Mouse (Mus musculus) WW6 (cell line): Measurements from ENCODE around the gene Abhd12.
A peak's percentile ranks its signal among the peaks of the same experiment; 100 is the strongest.
"Not testable (repeated sequence)": the region's sequence is repeated elsewhere in the genome, so short reads cannot be mapped to it uniquely, and the experiment has no call there.

ENCODE experiments used
- DNase-seq: peaks from one replicate; pipeline ENCODE4 v3.0.0-alpha.2; 2013; ENCODE audit warnings: low read depth, low spot score

Abhd12 gene

DNA sequence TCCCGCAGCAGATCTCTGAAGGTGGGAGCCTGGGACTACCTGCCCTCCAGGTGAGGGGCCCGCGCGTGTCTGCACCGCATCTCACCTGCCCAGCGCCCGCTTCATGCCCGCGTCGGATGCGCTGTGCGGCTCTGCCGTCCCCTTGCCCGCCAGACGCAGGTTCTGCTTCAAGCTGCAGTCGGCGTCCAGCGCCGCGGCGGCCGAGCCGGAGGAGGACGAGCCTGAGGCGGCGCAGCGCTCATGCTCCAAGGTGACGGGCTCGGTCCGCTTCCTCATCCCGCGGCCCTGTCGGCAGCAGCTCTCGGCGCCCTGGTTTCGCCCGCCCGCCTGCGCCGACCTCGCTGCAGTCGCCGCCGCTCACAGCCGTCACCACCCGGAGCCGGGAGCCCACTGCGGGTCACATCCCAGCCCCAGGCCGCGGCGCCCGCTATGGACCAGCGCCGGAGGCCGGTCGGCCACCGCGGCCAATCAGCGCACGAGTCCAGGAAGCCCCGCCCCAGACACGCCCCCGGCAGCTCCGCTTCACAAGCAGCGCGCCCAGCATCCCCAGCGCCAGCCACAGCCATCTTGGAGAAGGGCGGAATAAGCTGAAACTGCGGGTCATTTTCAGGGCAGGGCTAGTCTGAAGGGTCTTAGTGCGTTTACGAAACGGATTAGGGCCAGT, at the start of gene Abhd12:
TSS of gene Abhd12 (minus strand) at position 470 of the 664 bp plus-strand sequence.
- peak; percentile 89 for DNase-seq

DNA sequence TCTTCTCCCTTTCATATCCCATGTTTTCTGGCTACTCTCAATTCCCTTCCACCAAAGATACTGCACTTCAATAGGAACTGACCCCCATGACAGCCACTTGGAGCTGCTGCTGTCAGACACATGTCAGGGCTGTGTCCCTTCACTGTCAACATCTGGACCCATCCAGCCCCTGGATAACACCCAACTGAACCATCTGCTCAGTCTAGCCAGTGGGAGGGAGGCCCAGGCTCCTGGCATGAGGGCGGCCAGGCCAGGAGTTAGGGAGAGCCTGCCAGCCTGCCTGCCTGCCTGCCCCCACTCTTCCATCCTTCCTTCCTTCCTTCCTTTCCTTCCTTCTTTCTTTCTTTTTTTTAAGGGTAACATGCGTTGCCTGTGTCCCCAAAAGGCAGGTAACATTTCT, 46.7 kb upstream of the Abhd12 start:
- DNase-seq, result no peak

DNA sequence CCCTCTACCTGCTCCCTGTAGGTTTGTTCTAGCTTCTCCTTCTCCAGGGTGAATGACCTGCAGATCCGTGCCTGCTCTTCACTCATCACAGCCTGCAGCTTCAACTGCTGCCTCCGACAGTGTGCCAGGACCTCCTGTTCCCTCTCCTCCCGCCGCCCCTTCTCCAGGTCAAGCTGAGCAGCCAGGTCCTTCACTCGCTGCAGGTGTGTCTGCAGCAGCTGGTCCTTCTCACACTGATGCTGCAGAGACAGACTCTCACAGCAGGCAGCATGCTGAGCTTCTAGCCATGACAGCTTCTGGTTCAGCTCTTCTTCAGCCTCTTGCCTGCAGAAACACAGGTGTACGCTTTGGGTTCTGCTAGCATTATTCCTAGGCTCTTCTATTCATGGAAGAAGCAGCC, 45.5 kb upstream of the Abhd12 start:
- DNase-seq, result no peak

DNA sequence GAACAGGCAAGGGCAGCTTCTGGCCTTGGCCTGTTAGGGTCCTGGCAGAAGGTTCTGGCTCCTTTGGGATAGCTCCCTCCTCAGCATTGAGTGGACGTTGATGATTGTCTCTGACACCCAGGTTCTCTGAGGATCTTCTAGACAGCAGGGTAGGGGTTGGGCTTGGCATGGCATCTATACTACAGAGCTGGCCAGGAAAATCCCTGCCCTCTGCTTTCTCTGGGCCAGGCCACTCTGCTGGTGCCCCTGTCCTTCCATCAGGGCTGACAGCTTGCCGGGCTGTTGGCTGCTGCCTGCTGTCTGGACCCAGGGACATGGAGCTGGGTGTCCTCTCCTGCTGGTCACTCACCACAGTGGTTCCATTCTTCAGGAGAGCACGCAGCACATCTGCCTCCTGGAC, 45.1 kb upstream of the Abhd12 start:
- no peak for DNase-seq

DNA sequence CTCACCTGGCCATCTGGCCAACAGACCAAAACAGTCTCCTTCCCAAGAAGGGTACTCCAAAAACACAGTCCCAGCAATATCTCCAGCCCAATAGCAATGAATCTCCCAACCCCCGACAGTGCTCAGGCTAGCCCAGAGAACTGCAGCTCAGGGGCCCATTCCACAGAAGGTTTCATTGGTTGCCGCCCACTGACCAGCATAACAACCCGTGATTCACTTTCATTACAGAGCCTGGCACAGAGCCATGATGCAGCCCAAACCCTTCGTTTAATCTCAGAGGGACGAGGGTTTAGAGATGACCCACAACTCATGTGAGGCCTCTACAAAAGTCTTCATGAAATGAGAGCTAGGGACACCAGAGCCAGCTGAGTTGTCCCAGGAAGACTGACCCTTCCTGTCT, 44.2 kb upstream of the Abhd12 start:
- no peak for DNase-seq

DNA sequence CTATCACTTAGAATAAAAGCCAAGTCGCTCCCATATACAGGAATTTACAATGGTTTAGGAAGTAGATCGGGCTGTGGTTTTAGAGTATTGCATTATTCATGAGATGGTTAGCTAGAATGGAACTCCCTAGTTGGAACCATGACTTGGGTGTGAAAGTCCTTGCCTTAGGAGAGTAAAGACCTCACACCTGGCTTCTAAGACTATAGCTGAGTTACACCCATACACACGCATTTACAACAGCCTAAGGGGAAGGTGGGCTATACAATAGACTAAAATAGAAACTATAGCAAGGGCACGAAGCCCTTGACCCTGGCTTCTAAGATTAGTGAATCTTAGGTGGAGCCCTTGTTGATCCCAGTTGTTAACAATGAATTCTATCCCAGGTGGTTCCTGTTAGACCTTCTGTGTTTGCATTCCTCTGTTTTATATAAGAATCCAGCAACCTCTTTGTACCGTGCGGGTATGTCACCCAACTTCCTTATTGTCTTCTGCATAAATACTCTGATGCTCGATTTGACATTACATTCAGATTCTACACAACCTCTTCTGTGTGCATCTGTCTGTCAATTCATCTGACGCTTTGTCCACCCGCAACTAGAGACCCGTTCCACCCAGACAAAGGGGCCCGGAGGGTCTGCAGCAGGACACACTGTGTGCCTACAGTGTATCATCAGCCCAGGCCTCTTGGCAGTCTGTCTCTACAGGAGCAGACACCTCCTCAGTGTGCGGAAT, 43.5 kb upstream of the Abhd12 start:
- not testable (repeated sequence) for DNase-seq

DNA sequence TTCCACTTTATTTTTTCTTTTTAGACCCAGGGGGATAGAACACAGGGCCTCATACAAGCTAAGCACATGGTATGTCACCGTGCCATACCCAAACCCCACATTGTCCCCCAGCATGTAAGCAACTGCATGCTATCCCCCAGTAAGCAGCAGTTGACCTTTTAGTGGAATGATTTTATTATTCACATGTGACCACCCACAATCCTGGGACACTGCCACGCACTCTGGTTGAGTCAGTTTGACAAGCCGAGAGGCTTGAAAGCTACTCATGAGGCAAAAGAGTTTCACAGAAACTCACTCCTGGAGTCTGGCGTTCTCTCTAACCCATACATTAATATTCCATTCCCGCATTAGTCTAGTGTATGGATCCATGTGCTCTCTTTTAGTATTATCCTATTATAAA, 42.8 kb upstream of the Abhd12 start:
- DNase-seq, result not testable (repeated sequence)

DNA sequence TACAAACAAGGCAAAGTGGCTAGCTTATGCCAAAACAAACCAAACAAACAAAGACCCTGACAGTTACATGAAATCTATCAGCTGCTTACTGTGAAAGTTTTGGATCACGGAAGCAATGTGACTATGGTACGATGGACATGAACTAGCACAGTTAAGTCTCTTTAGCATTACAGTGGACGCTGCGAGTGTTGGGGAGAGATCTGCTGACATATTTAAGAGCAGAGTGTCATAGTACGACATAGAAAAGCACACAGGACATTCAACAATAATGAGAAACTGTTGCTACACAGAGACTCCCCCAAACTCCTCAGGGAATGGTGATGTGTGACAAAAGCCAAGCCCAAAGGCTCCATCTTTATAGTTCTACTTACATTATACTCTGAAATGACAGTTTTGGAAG, 39.5 kb upstream of the Abhd12 start:
- no peak for DNase-seq

DNA sequence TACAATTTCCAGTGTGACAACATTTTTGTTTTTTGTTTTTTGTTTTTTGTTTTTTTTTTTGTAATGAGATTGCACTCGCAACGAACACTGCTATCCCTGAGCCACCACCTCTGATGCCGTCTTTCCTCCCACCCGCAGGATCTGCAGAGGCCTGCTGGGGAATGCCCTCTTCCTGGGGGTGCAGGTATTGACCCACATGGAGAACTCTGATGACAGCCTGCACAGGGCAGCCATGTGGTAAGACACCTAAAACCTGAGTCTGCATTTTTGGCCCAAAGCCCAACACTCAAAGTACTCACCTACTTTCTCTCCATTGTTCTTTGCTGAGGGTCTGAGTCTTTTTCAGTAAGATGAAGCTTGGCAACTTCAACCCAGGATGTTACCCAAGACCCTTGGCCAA, 30.1 kb upstream of the Abhd12 start:
- DNase-seq, result no peak

DNA sequence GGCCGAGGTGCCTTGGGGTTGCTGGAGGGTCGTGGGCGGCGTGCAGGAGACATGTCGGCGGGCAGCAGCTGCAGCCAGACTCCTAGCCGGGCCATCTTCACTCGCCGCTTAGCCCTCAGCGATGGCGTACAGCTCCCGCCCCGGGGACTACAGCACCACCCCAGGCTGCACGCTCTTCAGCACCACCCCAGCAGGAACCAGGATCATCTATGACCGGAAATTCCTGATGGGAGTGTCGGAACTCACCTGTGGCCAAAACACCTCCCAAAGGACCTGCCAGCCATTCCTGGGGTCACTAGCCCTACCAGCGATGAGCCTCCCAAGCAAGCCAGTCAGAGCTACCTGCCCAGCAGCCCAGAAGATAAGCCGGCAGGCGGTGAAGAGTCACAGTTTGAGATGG, 28.9 kb upstream of the Abhd12 start:
- no peak for DNase-seq

DNA sequence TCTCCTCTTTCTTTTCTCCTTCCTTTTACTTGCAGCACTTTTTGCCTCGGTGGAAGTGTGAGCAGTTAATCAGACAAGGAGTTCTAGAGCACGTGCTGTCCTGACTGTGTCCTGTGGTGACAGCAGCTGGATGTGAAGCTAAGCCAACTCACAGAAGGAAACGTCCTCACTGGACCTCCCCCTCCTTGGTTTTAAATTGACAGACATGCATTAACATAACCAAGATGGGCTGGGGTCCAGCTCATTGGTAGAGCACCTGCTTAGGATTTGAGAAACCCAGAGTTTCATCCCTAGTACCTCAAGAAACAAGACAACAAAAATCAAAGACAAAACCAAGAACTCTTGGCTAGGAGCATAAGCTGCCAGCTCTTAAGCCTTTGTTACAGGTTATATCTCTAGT, 26.3 kb upstream of the Abhd12 start:
- DNase-seq, result no peak

DNA sequence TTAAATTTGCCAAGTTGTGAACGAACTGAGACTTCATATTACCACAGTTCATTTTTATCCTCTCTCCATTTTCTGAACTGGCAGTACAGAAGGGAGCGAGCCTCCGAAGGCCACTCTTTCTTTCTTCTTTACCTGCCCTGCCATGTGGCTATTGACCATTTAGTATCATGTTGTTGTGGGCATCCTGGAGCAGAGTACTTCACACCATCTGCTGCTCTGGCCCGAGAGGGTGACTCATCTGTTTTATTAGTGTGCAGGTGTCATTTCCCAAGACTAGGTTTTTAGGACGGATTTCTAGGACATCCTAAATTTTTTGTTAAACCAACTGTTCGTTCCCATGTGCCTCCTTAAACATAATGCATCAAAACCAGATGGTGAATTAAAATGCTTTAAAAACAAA, 24.6 kb upstream of the Abhd12 start:
- DNase-seq, result no peak

DNA sequence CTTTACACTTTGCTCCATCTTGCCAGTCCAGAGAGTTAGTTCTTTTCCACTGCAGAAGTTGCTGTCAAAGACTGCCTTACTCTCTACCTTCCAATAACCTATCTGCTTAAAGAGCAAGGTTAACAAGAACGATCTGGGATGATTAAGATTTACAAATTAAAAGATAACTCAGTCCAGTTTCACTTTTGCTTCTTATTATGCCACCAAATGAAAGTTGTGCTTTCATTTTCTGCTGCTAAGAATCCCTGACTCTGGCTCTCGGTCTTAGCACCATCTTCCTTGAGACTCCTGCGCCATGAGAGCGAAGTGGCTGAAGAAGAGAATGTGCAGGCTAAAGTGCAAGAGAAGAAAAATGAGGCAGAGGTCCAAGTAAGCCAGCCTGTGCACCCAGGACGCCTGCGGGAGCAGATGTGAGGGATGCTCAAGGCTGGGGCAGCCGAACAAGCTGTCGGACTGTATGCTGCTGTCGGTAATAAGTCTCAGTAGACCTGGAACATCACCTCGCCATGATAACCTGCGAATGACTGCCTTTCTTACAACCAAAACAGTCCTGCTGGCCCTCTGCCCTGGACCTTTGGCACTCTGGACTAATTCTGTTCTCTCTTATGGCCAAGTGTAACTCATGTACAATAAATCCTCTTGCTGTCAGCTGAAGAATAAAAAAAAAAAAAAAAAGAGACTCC, 22.6 kb upstream of the Abhd12 start:
- no peak for DNase-seq

DNA sequence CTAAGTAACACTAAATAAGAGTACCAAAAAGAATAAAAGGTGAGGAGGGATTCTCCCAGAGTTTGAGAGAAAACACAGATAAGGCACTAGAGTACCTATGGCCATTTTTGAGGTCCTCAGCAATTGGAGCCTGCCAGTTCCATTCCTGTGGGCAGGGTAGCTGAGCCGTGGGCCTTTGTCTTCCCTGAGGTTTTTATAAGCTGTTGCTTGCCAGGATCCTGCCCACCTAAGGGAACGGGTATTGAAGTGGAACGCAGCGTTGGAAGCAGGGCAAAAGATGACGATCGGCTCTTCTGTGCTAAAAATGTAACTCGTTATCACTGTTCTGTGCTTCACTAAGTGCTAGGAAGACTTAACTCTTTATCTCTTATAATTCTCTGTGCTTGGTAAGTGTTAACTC, 19.0 kb upstream of the Abhd12 start:
- DNase-seq, result no peak

DNA sequence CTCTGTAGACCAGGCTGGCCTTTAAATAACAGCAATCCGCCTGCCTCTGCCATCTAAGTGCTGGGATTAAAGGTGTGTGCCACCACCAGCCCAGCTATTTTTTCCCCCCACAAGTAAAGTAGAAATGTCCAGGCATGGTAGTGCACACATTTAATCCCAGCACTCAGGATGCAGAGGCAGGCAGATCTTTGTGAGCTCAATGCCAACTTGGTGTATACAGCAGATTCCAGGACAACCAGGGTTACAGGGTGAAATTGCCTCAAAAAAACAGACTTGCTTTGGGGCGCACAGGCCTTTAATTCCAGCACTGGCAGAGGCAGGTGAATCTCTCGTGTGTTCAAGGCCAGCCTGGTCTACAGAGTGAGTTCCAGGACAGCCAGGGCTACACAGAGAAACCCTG, 18.5 kb upstream of the Abhd12 start:
- DNase-seq, result no peak

DNA sequence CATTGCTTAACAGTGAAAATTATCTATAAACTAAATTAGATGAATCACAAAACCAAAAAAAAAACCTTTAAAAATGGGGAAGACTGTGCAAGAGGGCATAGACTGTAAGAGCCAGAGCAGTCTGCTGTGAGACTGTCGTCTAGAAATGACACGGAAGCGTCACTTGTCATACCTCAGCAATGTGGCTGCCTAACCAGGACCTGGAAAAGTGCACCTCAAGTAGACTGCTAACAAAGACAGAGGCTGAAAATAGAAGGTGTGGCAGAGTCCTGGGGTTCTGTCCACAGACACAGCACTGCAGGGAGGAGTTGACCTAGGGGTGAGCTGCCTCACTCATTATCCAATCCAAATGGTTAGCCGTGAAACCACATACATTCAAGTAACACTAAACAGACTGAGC, 17.6 kb upstream of the Abhd12 start:
- no peak for DNase-seq

DNA sequence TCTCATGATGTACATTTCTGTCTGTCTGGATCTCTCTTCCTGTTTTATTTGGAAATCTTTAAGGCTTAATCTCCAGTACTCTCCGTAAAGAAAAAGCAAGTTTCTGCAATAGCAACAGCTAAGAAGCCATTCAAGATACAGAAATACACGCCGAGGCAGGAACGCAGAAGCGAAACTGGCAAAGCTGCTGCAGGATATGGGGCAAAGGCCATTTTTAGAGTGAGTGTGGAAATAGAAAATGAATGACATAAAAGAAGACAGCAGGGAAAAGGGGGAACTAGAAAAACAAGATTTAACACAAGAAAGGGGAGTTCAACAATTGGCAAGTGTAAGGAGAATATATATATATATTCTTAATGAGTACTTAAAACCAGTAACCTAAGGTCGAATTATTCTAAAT, 17.2 kb upstream of the Abhd12 start:
- no peak for DNase-seq

DNA sequence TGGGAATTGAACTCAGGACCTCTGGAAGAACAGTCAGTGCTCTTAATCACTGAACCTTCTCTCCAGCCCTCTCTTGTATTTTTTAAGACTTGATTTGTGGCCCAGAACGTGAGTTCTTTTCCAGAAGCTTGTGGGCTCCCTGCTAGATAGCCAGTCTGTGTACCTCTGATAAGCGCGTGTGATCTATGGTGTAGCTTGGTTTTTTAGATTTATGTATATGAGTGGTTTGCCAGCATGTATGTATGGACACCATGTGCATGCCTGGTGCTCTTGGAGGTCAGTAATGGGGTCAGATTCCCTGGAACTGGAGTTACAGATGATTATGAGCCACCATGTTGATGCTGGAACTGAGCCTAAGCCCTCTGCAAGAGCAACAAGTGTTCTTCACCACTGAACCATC, 16.0 kb upstream of the Abhd12 start:
- no peak for DNase-seq

DNA sequence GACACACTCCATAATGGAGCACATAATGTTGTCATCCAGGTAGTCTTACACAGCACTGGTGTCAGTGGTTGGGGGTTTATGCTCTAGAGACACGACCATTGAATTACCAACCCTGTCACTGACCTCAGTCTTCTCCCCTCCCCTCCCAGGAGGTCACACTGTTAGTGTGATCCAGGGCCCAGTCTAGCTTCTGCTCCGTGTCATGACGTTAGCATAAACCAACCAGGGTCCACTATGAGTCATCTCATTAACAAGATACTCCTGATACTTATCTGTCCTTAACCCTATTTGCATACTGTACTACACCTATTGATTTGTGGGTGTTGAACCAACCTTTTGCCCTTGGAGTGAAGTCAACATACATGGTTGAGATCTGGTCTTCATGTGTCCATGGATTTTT, 14.2 kb upstream of the Abhd12 start:
- no peak for DNase-seq

DNA sequence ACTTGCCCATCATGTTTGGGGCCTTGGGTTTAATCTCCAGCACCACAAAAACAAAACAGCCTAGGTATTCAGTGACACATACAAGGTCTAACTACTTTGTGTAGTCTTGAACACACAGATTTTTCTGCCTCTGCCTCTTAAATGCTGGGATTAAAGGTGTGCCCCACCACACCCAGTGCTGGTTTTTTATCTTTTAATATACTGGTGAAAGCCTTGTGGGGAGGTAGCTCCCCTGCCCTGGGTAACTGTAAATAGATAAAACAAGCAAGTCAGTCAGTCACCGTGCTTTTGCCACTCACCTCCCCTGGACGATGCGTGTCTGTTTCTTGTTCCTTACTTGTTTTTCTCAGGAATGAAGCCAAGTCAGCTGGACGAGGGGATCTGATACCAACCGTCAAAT, 11.2 kb upstream of the Abhd12 start:
- no peak for DNase-seq

DNA sequence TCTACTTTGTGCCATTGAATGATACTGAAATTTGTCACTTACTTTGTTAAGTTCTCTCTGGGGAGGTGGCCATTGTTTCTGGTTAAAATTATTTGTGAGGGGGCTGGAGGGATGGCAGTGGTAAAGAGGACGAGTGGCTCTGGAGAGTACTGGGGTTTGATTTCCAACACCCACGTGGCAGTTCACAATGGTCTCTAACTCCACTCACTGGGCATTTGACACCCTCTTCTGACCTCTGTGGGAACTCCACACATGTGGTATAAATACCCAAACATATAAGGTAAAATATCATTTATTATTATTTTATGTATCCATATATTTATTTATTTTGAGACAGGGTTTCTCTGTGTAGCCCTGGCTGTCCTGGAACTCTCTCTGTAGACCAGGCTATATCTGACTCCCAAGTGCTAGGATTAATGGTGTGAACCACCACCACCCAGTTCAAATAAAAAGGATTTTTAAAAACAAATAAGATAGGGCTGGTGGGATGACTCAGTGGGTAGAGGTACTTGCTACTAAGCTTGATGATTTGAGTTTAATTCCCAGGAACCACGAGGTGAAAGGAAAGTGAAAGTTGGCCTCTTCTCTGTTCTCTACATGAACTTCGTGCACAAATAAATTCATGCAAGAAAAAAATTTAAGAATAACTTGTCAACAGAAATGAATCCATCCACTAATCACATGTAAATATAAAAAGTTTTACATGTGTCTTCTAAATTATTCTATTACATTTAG, 10.4 kb upstream of the Abhd12 start:
- no peak for DNase-seq

DNA sequence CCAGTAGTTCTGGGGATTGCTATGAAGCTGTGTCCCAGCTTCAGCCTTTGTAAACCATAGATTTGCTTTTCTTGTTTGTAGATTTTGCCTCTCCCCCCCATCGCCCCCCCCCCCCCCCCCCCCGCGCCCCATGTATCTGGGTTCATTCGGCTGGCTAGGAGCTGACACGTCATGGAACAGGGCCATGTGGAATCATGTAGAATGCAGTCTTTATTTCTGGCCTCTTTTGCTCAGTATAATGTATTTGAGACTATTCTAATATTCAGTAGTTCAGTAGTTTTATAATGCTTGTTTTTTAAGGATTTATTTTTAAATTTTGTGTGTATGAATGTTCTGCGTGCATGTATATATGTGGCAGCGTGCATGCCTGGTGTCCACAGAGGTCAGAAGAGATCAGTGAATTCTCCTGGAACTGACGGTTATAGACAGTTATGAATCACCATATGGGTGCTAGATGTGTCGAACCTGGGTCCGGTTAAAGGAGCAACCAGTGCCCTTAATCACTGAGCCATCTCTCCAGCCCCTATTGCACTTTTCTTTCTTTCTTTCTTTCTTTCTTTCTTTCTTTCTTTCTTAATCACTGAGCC, 5.8 kb upstream of the Abhd12 start:
- no peak for DNase-seq
